Mouse (Mus musculus) forebrain, embryonic 15.5 days (tissue): Measurements from ENCODE around the gene Dusp12. TPM values are rescaled to one million over a fixed set of nuclear protein-coding genes. Genes with fewer than 3 reads are reported as not detected.

Experiments used
- ATAC-seq: fragments of 200-750 bp; cut with Nextera tagmentation; replicated peaks from 2 replicates; pipeline ENCODE4 v1.8.0; 2017; ENCODE audit warnings: mild to moderate bottlenecking, moderate TSS enrichment, moderate library complexity
- H3K27ac ChIP-seq: fragments of 300-500 bp; sonication (generic); replicated peaks from 2 replicates; pipeline ENCODE4 v1.5.1; 2015; ENCODE audit warnings: mild to moderate bottlenecking, inconsistent platforms
- H3K27me3 ChIP-seq: fragments of 300-500 bp; sonication (generic); 2 replicates; pipeline ENCODE4 v1.6.1; 2015; ENCODE audit warnings: inconsistent platforms
- H3K36me3 ChIP-seq: fragments of 300-500 bp; sonication (generic); 2 replicates; pipeline ENCODE4 v1.6.1; 2015; ENCODE audit warnings: mild to moderate bottlenecking, inconsistent platforms
- H3K4me1 ChIP-seq: fragments of 300-500 bp; sonication (generic); 2 replicates; pipeline ENCODE4 v1.6.1; 2015; ENCODE audit warnings: inconsistent platforms
- H3K4me2 ChIP-seq: fragments of 300-500 bp; sonication (generic); replicated peaks from 2 replicates; pipeline ENCODE4 v1.6.1; 2015; ENCODE audit warnings: mild to moderate bottlenecking, inconsistent platforms
- H3K4me3 ChIP-seq: fragments of 300-500 bp; sonication (generic); 2 replicates; pipeline ENCODE4 v1.5.1; 2015; ENCODE audit warnings: mild to moderate bottlenecking, inconsistent platforms
- H3K9ac ChIP-seq: fragments of 300-500 bp; sonication (generic); replicated peaks from 2 replicates; pipeline ENCODE4 v1.6.1; 2015; ENCODE audit warnings: mild to moderate bottlenecking, inconsistent platforms
- H3K9me3 ChIP-seq: fragments of 300-500 bp; sonication (generic); 2 replicates; pipeline ENCODE4 v1.6.1; 2016; ENCODE audit warnings: inconsistent platforms
- WGBS: fragments of 180-500 bp; shearing (Covaris S2); methylation state at CpG from one replicate; pipeline ENCODE4 v1.1.7; 2015; ENCODE audit warnings: mixed read lengths; 5-methylcytosine and 5-hydroxymethylcytosine counted together
- polyA plus RNA-seq: library from polyadenylated mRNA; unstranded; fragments of >200 nt; fragmentation: Nextera tagmentation; extraction: Ambion mirVana; gene quantifications from 2 replicates; pipeline ENCODE4 v1.2.1, GENCODE M21; 2015

Dusp12 gene
- polyA plus RNA-seq, 1 experiment from 2014 or later: 36.8 TPM

DNA sequence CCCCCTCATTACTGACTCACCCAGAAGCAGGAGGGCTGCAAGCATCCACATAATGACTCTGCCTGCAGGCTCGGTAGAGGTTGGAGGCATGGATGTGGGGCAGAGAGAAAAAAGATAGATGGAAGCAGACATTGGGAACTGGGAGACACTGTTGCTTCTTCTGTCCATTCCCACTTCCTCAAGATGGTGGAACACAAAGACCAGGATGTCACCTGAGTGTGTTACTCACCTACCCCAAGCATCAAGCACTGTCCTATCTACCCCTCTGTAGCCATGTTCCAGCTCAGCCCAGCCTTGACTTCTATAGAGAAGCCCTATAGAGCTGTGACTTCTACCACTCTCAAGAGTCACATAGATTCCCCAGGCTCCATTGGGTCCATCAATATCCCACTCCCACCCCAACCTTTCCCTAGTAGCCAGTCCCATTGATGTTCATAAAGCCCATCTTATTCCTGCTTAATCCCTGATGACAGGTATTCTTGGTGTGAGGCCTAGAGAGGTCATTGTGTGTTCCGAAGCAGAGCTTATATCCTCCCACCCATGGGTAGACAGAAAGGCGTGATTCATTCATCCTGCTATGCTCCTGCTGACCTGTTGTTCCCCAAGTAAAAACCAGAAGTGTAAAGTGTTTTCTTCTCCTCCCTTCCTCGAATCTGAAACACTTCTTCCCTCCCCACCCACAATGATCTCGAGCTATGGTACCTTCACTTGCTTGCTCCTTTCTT is 27.7 kb upstream of the Dusp12 start, which contains the start of gene Fcrlb:
Gene Fcrlb (minus strand): TSS at position 51 of the 725 bp plus-strand sequence.
- no peaks in the 10 kb centered on the region for H3K9me3 ChIP-seq
- H3K27ac ChIP-seq: no peak within 1 kb of the TSS
- ATAC-seq: no peak
- H3K9ac ChIP-seq: no peak within 1 kb of the TSS
- H3K4me3 ChIP-seq: no peak within 1 kb of the TSS
- no peak within 1 kb of the TSS for H3K4me2 ChIP-seq
- WGBS: 51% methylated on average over 5 of the region's 5 CpGs
- H3K36me3 ChIP-seq: no peaks in the 10 kb centered on the region
- H3K27me3 ChIP-seq: peaks cover 8% of the 10 kb centered on the region
- peaks cover 7% of the 10 kb centered on the region for H3K4me1 ChIP-seq

DNA sequence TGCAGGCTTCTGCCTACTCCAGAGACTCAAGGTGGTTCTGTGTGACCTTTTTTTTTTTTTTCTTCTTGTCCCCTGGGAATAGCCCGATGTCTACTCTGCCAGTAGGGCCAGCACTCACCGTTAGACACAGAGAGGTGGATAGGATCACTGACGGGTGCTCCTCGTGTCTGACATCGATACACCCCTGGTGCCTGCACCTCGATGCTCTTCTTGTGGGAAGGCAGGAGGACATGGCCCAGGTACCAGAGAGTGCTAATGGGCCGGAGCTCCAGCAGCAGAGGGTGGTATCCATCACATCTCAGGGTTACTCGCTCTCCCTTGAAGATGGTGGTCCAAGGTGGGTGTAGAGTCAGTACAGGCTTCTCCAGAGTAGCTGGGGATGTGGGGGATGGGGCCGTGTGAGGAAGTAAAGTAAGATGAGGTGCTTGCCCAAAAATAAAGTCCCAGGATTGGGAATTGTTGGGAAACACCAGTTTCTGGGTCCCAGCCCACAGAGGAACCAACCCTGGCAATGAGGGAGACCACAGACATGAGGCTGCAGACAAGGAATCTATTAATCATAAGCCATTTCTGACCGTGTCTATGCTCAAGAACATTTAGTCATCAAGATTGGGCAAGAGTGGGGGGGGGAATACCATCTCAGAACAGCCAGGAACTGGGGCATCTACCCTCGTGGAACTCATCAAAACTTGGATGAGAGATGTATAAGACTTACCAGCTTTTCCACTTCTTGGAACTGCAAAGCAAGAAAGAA is 26.7 kb upstream of the Dusp12 start:
- WGBS: 85% methylated on average over 11 of the region's 11 CpGs
- no peaks in the 10 kb centered on the region for H3K36me3 ChIP-seq

DNA sequence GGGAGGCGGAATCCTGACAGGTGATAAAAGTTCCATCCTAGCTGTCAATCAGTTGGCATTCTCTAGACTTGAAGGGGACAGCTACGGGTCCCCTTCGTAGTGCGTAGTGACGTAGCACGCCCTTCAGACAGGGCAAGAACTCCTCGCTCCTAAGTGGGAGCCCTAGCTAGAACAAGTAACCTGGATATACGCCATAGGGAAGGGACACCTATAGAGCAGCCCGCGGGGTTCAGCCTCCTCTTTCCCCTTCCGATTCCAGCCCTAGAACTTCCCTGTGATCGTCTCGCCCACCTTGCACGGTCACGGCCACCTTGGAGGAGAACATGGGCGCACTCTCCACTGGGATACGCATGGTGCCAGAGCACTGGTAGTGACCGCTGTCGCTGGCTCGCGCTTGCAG is 23.0 kb upstream of the Dusp12 start:
- no peaks in the 10 kb centered on the region for H3K9me3 ChIP-seq
- peaks cover 28% of the 10 kb centered on the region for H3K27me3 ChIP-seq
- H3K27ac ChIP-seq: no peak overlapping the region
- peak overlapping the region; percentile 95 for H3K4me2 ChIP-seq
- peak; percentile 73 for ATAC-seq
- peak overlapping the region; percentile 64 for H3K9ac ChIP-seq
- H3K4me1 ChIP-seq: peaks cover 17% of the 10 kb centered on the region
- WGBS: 4% methylated on average over 21 of the region's 21 CpGs
- peak overlapping the region; percentile 65 for H3K4me3 ChIP-seq
- H3K36me3 ChIP-seq: no peaks in the 10 kb centered on the region

More for the DNA sequence above, 26.7 kb upstream of the Dusp12 start:
- Histone ChIP-seq H3K27ac (no peak overlapping the region), H3K4me3 (no peak overlapping the region), H3K27me3 (peaks cover 18% of the 10 kb centered on the region), H3K9ac (no peak overlapping the region), H3K4me2 (no peak overlapping the region), H3K4me1 (peaks cover 15% of the 10 kb centered on the region), H3K9me3 (no peaks in the 10 kb centered on the region)
- ATAC-seq: no peak

DNA sequence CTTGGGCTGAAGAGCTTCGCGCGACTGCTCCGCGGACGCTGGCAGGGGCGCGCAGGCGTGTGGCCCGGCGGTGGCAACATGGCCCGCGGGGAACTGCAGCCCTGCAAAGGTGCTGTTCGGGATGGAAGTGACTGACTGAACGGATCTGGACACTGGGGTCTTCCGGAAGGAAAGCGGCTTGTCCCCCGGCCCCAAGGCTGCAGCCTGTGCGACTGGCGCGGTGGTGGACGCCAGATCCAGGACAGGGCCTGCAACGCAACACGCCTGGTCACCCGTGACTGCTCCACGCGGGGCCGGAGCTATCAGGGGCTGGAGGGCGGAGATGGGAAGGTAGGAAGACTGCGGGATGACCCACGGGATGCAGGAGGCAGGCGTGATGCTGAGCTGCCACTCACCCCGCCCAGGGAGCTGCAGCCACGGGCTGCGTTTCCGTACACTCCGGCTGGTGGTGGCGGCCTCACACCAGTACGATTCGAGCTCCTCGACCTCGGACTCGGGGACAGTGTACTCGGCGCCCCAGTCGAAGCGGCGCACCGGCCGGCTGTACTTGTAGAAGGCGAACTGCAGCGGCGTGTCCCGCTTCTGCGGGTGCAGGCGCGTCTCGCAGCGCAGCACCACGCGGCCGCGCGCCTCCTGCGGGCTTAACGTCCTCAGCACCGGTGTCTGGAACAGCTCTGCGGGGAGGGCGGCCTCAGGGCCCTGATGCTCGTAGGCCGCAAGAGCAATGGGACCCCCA is 22.3 kb upstream of the Dusp12 start:
- H3K4me1 ChIP-seq: peaks cover 17% of the 10 kb centered on the region
- H3K4me2 ChIP-seq: peak overlapping the region; percentile 95
- no peaks in the 10 kb centered on the region for H3K9me3 ChIP-seq
- peak overlapping the region; percentile 65 for H3K4me3 ChIP-seq
- no peak overlapping the region for H3K27ac ChIP-seq
- peak overlapping the region; percentile 64 for H3K9ac ChIP-seq
- WGBS: under 1% methylated on average over 71 of the region's 71 CpGs
- ATAC-seq: peak; percentile 86
- no peaks in the 10 kb centered on the region for H3K36me3 ChIP-seq
- peaks cover 28% of the 10 kb centered on the region for H3K27me3 ChIP-seq

DNA sequence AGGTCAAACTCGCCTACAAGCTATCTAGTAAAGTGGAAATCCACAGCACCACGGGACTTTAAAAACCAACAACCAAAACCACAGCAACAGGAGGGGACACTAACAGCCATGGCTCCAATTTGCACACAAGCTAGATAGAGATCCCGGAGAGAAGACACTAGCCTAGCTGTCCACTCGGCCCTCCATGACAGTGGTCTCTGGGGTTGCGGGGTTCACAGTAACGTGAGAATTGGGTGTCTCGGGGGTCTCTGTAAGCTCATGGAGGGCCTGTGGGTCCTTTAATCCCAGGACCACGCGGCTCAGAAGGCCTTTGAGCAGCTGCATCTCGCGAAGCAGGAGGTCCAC is 21.7 kb upstream of the Dusp12 start:
- H3K4me2 ChIP-seq: peak overlapping the region; percentile 95
- H3K27ac ChIP-seq: no peak overlapping the region
- H3K4me1 ChIP-seq: peaks cover 17% of the 10 kb centered on the region
- peaks cover 28% of the 10 kb centered on the region for H3K27me3 ChIP-seq
- peak overlapping the region; percentile 65 for H3K4me3 ChIP-seq
- peak overlapping the region; percentile 64 for H3K9ac ChIP-seq
- H3K9me3 ChIP-seq: no peaks in the 10 kb centered on the region
- 17% methylated on average over 11 of the region's 11 CpGs for WGBS
- no peak for ATAC-seq
- H3K36me3 ChIP-seq: no peaks in the 10 kb centered on the region

DNA sequence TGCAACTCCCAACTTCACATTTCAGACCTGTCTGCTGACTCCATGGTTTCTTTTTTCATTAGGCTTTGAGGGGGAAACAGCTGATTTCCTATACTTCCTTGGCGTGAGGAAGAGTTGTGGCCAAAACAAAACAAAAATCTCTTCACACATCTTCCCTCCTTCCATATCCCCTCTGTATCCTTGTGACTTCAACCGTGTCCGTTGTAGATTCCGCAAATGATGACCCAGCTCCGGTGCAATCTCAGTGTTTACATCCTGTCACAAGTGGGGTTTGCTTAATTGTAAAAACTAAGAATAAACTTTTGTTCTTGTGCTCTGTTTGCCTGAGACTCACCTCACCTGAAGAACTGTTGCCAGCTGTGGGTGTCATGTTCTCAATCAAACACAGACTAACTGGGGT is 18.1 kb upstream of the Dusp12 start:
- no peak overlapping the region for H3K9ac ChIP-seq
- no peak overlapping the region for H3K4me2 ChIP-seq
- no peak overlapping the region for H3K27ac ChIP-seq
- H3K4me1 ChIP-seq: peaks cover 14% of the 10 kb centered on the region
- ATAC-seq: no peak
- H3K4me3 ChIP-seq: no peak overlapping the region
- H3K36me3 ChIP-seq: no peaks in the 10 kb centered on the region
- H3K9me3 ChIP-seq: no peaks in the 10 kb centered on the region
- H3K27me3 ChIP-seq: peaks cover 30% of the 10 kb centered on the region
- 85% methylated on average over 5 of the region's 5 CpGs for WGBS

DNA sequence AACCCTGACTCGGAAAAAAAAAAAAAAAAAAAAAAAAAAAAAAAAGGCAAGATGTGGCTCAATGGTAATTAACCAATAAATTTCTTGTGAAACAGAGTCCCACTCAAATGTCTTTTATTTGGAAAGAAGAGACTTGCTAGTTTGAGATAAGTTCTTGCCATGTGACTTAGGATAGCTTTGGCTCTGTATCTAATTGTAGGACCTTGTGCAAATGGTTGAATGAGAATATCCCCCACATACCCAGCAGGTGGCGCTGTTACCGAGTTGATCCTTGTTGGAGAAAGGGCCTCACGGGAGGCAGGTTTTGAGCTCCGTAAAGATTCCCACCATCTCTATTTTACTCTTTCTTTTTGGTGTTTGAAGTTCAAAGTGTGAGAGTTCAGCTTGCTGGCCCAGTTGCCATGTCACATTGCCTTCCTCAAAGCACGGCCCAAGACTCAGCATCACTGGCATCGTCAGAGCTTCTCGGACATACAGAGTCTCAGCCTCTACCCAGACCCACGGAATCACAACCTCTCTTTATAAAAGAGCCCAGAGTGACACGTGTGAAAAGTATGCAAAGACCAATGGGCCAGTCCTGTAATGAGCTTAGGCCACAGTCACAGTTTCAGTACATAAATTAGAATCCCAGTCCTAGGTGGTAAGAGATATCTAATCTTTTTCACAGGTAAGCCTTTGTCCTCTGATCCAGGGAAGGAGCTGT is 16.3 kb upstream of the Dusp12 start:
- no peaks in the 10 kb centered on the region for H3K36me3 ChIP-seq
- peak; percentile 53; the same call in 1 of the 2 replicates for ATAC-seq
- no peaks in the 10 kb centered on the region for H3K9me3 ChIP-seq
- WGBS: 25% methylated on average over 10 of the region's 10 CpGs
- H3K4me3 ChIP-seq: no peak overlapping the region
- H3K4me1 ChIP-seq: no peaks in the 10 kb centered on the region
- no peak overlapping the region for H3K9ac ChIP-seq
- peaks cover 15% of the 10 kb centered on the region for H3K27me3 ChIP-seq
- no peak overlapping the region for H3K27ac ChIP-seq
- no peak overlapping the region for H3K4me2 ChIP-seq

DNA sequence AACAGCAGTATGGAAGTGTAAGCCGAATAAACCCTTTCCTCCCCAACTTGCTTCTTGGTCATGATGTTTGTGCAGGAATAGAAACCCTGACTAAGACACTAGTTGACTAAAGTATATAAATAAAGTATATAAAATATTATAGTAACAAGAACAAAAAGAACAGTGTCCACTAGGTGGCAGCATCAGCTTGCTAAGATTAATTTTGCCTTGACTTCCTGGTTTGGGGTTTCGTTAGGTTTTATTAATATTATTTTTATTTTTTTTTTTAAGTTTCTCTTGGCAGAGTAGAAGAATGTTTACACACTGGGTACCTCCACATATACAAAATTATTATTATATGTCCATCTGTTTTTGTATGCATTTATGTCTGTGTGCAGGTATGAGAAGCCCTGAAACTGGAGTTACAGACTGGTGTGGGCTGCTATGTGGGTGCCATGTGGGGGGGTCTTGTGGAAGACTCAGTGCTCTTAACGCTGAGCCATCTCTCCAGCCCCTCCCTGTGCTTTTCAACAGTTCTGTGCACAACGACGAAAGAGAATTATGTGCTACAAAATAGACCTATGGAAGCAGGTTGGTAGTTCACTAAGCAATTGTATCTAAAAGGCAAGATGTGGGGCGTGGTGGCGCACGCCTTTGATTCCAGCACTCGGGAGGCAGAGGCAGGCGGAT is 15.6 kb upstream of the Dusp12 start:
- H3K4me3 ChIP-seq: no peak overlapping the region
- no peak overlapping the region for H3K4me2 ChIP-seq
- no peak overlapping the region for H3K27ac ChIP-seq
- 40% methylated on average over 10 of the region's 10 CpGs for WGBS
- H3K9me3 ChIP-seq: no peaks in the 10 kb centered on the region
- H3K9ac ChIP-seq: no peak overlapping the region
- H3K27me3 ChIP-seq: peaks cover 7% of the 10 kb centered on the region; the same call in 1 of the 2 replicates
- H3K36me3 ChIP-seq: no peaks in the 10 kb centered on the region
- H3K4me1 ChIP-seq: no peaks in the 10 kb centered on the region
- peak; percentile 66; the same call in 1 of the 2 replicates for ATAC-seq

DNA sequence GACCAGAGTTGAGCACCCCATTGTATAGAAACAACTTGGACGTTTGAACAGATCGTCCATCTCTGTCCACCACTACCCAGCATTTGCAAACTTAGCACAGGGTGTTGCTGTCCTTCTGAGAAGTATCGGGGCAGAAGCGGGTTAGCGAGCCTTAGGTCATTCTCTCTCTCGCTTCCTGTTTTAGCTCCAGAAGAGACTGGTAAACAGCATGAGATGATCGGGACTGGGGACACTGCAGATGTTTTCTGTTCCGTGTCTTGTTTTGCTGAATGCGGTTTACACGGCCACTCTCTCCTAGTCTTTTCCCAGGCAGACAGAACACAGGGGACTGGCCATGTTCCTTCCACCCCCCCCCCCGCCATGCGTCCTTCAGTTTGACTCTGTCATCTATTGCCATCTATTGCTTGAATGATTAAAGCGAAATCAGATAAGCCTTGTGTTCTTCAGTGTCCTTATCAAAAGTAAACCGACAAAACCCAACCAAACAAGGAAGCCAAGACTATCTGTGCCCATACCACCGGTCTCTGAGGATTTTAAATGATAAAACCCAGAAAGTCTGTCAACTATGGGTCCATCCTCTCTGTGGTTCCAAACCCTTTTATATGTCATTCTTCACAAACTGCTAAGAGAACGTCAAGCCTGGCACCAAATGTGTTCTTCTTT is 13.2 kb upstream of the Dusp12 start:
- Histone ChIP-seq H3K4me1 (no peaks in the 10 kb centered on the region), H3K9ac (no peak overlapping the region), H3K4me2 (no peak overlapping the region), H3K27ac (no peak overlapping the region), H3K9me3 (no peaks in the 10 kb centered on the region), H3K4me3 (no peak overlapping the region), H3K27me3 (peaks cover 7% of the 10 kb centered on the region; the same call in 1 of the 2 replicates), H3K36me3 (no peaks in the 10 kb centered on the region)
- no peak for ATAC-seq
- 80% methylated on average over 16 of the region's 16 CpGs for WGBS

DNA sequence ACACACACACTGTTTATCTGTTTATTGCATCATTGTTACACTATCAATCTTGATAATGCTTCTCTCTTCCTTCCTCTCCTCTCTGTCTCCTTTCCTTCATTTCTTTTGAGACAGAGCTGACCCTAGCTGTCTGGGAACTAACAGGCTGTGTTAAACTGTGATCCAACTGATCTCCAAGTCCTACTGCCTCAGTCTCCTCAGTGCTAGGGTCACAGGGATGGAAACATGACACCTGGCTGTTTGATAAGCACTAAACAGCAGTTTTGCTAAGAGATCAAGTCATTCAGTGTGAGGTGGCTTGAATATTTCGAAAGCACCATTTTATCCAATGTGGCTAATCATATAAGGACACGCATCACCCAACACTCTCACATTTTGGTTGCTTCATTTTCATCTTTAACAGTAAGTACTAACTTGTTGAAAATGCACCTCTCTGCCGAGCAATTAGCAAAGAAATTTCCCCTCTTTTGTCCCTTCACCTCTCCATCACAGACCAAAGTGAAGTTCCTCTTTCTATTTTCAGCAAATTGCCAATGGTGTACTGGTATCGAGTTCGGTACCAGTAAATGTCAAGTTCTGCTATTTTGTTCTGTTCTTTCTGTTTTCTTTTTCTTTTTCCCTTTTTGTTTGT is 11.4 kb upstream of the Dusp12 start:
- H3K4me2 ChIP-seq: no peak overlapping the region
- no peaks in the 10 kb centered on the region for H3K9me3 ChIP-seq
- H3K9ac ChIP-seq: no peak overlapping the region
- ATAC-seq: no peak
- H3K4me3 ChIP-seq: no peak overlapping the region
- peaks cover 7% of the 10 kb centered on the region; the same call in 1 of the 2 replicates for H3K27me3 ChIP-seq
- H3K27ac ChIP-seq: no peak overlapping the region
- WGBS: 79% methylated on average over 5 of the region's 5 CpGs
- no peaks in the 10 kb centered on the region for H3K4me1 ChIP-seq
- no peaks in the 10 kb centered on the region for H3K36me3 ChIP-seq
